Mouse (Mus musculus) kidney, adult 11 months (tissue): Measurements from ENCODE around the gene Bin2.

Experiments
- DNase-seq: peaks from one replicate; pipeline ENCODE4 v3.0.0; 2022

The Bin2 gene

DNA sequence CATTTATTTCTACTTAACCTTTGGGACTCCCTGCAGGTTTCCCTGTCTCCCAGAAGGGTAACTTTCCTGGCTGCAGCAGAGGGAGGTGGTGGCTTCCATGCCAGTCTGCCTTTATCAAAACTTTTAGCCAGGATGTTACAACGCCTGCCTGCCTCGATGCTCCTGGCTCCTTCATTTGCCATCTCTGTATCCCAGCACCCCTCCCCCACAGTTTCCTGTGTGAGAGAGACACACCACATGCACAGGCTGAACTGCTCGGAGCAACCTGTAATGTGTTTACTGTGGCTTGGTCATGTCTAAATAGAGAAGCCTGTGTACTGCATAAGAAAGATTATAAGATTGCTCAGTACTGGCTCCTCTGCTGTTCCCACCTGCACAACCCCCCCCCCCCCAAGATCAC lies 11.0 kb upstream of the Bin2 start:
- DNase-seq, result no peak

DNA sequence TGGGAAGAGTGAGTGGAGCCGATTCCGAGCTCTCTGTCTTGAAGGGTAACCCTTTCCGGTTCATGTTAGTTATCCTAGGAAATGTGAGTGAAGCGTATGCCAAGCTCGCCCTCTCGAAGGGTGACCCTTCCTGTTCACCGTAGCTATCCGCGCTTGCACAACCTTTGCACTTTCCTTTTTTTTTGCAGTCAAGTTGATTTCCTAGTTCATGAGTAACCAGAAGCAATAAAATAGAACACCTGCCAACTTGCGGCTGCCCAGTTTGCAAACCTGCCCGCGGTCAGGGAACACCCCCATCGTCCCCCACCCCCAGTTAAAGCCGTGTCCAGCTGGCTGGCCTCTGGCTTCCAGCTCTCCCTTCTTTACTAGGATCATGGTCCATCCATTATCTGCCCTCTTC lies 9.7 kb upstream of the Bin2 start:
- DNase-seq, result peak; percentile 85

DNA sequence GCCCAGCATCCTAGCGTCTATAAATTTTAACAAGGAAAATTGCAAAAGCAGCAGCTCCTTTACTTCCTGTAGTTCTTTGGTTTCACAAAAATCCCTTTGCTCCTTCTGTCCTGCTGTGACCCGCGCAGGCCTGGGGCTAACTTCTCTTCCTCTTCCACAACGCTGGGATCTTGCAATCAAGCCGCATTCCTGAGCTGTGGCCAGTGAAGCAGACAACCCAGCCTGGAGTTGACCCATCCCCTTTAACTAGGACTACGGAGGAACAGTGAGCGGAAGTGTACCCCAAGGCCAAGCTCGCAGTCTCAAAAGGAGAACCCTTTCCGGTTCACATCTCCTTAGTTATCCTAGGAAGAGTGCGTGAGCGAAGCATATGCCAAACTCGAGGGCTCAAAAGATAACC lies 9.2 kb upstream of the Bin2 start:
- peak; percentile 91 for DNase-seq

GRCm38 (mm10) chr15:100677675-100678074 lies 8.3 kb upstream of the Bin2 start:
- no peak for DNase-seq

DNA sequence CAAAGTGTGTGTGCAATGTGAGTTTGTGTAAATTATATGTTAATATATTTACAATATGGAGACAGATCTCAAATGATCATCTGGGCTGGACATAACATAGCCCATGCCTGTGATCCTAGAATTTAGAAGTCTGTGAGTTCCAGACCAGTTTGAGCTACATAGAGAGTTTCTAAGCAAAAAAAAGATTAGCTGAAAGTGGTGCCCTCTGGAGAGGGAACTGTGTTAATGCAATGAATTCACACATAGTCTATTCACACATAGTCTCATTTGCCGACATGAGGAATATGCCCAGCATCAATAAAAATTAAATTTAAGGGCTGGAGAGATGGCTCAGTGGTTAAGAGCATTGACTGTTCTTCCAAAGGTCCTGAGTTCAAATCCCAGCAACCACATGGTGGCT lies 7.2 kb upstream of the Bin2 start:
- DNase-seq, result no peak

DNA sequence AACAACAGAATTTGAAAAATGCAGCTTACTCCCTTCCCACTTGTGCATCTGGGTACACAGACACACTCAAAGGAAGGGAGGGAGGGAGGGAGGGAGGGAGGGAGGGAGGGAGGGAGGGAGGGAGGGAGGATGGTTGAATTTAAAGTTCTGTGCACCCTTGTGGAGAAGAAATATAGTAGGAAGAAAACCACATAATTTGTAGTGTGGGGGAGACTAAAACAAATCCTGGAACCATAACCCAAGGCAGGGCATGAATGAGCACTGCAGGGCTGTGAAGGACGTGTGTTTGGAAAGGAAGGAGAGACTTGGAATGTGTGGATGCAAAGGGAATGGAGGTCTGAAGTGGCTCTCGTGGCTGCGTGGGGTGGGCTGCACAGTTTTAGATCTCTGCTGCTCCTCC lies 6.1 kb upstream of the Bin2 start:
- no peak for DNase-seq

DNA sequence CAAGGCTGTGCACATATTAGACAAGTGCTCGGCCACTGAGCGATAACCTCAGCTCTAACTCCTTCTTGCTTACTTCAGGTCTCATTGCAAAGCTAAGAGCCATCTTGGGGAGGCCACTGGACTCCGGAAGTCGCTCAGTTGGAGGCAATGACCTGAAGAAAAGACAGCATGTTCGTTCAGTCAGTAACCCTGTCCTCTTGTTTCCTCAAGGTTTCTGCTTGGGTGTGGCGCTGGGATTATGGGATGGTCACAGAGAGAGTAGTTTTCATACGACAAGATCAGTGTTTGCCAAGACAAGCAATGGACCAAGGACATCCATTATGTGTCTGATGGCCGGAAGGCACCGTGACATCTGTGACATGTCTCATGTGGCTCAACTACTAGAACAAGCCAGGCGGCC lies 5.2 kb upstream of the Bin2 start:
- no peak for DNase-seq

GRCm38 (mm10) chr15:100673585-100674391 lies 4.4 kb upstream of the Bin2 start:
- DNase-seq, result no peak

- no peak for DNase-seq
Measured at GRCm38 (mm10) chr15:100670833-100671232, 1.5 kb upstream of the Bin2 start.

GRCm38 (mm10) chr15:100670004-100670403 lies 651 bp upstream of the Bin2 start:
- no peak for DNase-seq

GRCm38 (mm10) chr15:100667871-100668545 lies 1.3 kb downstream of the Bin2 start:
- DNase-seq, result no peak

DNA sequence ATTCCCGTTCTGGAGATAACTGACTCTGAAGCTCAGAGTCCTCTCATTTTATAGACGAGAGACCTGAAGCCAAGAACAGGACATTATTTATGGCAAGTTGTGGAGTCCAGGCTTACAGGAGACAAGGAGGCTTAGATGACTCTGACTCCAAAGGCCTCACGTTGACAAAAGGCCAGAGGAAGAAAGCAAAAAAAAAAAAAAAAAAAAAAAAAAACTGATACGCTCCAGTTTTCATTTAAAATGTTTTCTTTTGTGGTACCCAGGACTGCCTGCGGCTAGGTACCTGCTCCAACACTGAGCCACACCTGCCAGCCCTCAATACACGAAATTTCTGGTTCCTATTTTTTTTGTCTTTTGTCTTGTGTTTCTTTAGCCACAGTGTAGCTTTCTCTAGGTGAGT lies 1.9 kb downstream of the Bin2 start:
- DNase-seq, result no peak

DNA sequence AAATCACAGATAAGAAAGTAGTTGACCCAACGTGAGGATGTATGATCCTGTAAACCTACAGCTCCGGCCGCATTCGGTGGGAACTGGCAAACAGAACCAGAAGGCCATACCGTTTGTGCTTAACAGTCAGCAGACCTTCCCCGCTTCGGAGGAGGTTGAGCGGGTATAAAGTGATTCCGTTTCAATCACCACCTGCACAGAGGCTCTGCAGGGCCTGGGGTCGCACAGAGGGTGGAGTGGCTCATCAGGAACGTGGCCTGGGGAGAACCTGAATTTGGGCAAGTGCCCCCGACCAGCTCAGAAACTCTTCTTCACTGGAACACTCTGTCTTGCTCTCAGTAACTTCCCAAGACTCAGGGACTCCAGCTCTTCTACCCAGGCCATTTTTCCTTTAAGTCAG lies 2.5 kb downstream of the Bin2 start:
- DNase-seq, result no peak

GRCm38 (mm10) chr15:100666219-100666696 lies 3.1 kb downstream of the Bin2 start:
- no peak for DNase-seq

GRCm38 (mm10) chr15:100665411-100666218 lies 3.7 kb downstream of the Bin2 start:
- DNase-seq, result no peak

DNA sequence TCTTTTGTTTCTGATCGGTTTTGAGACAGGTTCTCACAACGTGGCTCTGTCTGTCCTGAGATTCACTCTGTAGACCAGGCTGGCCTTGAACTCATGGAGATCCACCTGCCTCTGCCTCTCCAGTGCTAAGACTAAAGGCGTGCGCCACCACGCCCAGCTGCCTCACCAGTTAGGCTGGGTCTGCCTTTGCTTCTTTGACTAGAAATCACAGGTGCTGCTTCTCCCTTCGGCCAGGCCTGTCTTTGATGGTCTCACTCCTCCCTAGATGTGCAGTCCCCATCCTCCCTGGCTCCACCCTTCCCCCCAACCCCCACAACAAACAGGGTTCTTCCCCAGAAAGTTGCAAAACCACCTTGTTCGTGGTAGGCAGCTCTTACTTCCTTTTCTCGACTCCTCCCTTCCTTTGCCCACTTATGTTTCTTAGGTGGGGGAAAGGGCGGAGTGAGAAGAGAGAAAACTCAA lies 4.5 kb downstream of the Bin2 start:
- no peak for DNase-seq

DNA sequence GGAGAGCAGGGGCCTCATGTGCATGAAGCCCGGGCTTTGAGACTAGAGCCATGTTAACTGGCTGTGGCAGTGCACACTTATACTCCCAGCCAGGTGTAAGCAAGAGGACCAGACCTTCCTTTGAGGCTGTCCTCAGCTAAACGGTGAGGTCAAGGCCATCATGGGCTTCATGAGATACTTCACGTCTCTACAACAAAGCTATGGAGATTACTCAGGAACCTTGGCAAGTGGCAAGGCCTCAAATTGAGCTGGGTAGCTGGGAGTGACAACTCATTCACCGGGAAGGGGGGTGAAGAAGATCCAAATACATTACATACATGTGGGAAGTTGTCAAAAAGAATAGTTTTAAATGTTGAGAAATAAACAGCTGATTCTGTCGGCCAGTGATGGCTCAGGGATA lies 8.5 kb downstream of the Bin2 start:
- no peak for DNase-seq

DNA sequence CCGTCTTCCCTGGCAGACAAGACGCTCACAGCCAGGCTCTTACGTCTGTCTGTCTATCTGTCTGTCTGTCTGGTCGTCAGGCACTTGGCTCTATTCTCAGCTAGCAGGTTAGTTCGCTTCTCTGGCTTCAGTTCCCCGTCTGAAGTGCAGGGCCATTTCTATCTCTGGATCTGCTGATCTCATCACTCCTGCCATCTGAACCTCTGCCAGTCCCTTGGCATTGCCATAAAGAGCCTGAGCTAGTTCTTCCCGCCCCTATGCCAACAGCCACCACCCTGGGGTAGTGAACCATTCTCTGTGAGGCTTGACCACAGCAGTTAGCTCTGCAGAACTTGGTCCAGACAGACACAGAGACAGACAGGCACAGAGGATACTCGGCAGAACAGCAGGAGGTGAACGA lies 9.0 kb downstream of the Bin2 start:
- peak; percentile 75 for DNase-seq

DNA sequence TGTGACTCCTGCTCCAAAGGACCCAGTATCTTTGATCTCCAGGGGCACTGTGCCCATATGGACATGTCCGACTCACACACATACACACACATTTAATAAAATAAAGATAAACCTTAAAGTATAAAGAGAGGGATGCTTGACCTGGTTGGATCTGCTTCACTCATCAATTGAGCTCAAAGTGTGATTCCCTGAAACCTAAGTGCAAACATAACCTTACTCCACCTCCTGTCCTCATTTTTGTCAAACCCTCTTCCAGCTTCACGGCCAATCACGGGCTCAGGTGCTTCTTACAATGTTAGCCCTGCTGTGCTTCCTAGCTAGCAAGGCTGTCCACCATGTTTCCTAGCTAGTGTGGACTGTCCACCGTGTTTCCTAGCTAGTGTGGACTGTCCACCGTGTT lies 14.2 kb downstream of the Bin2 start:
- no peak for DNase-seq

GRCm38 (mm10) chr15:100654271-100654670 lies 15.1 kb downstream of the Bin2 start:
- DNase-seq, result no peak

- DNase-seq, result no peak
Measured at GRCm38 (mm10) chr15:100651610-100652009, 17.7 kb downstream of the Bin2 start.

- DNase-seq, result no peak
Measured at GRCm38 (mm10) chr15:100650111-100650510, 19.2 kb downstream of the Bin2 start.

GRCm38 (mm10) chr15:100646161-100646560 lies 23.2 kb downstream of the Bin2 start:
- no peak for DNase-seq

- DNase-seq, result no peak
Measured at GRCm38 (mm10) chr15:100642451-100642850, 26.9 kb downstream of the Bin2 start.
